Mouse (Mus musculus) T-cell, adult 2 months (primary cell): ENCODE measurements around the gene Immp2l.

Experiments used
- DNase-seq: peaks from one replicate; pipeline ENCODE4 v3.0.0; 2022; ENCODE audit warnings: low spot score

The Immp2l gene

GRCm38 (mm10) chr12:41050945-41051344 lies 27.1 kb downstream of the Immp2l start:
- no peak for DNase-seq

GRCm38 (mm10) chr12:41052897-41053296 lies 29.0 kb downstream of the Immp2l start:
- no peak for DNase-seq

- no peak for DNase-seq
These were observed 30.3 kb downstream of the Immp2l start for GRCm38 (mm10) chr12:41054006-41054791.

GRCm38 (mm10) chr12:41055941-41056340 lies 32.1 kb downstream of the Immp2l start:
- no peak for DNase-seq

GRCm38 (mm10) chr12:41063281-41063680 lies 39.4 kb downstream of the Immp2l start:
- no peak for DNase-seq

GRCm38 (mm10) chr12:41081843-41082242 lies 58.0 kb downstream of the Immp2l start:
- no peak for DNase-seq

GRCm38 (mm10) chr12:41084370-41085089 lies 60.6 kb downstream of the Immp2l start:
- no peak for DNase-seq

GRCm38 (mm10) chr12:41089931-41090366 lies 66.1 kb downstream of the Immp2l start:
- DNase-seq, result no peak

- DNase-seq, result no peak
These were observed 66.9 kb downstream of the Immp2l start for GRCm38 (mm10) chr12:41090771-41091170.

- no peak for DNase-seq
These were observed 67.4 kb downstream of the Immp2l start for GRCm38 (mm10) chr12:41091316-41091715.

GRCm38 (mm10) chr12:41096045-41096444 lies 72.2 kb downstream of the Immp2l start:
- DNase-seq, result no peak

- no peak for DNase-seq
These were observed 73.5 kb downstream of the Immp2l start for GRCm38 (mm10) chr12:41097406-41097805.

GRCm38 (mm10) chr12:41109011-41109410 lies 85.1 kb downstream of the Immp2l start:
- DNase-seq, result no peak

- DNase-seq, result no peak
These were observed 87.6 kb downstream of the Immp2l start for GRCm38 (mm10) chr12:41111456-41111855.

- DNase-seq, result no peak
These were observed 88.2 kb downstream of the Immp2l start for GRCm38 (mm10) chr12:41112137-41112536.

GRCm38 (mm10) chr12:41118358-41118757 lies 94.5 kb downstream of the Immp2l start:
- no peak for DNase-seq

- DNase-seq, result no peak
These were observed 95.8 kb downstream of the Immp2l start for GRCm38 (mm10) chr12:41119657-41120056.

GRCm38 (mm10) chr12:41123207-41123606 lies 99.3 kb downstream of the Immp2l start:
- DNase-seq, result no peak

GRCm38 (mm10) chr12:41134885-41135284 lies 111.0 kb downstream of the Immp2l start:
- DNase-seq, result no peak

- no peak for DNase-seq
These were observed 135.7 kb downstream of the Immp2l start for GRCm38 (mm10) chr12:41159543-41159942.

- DNase-seq, result peak; percentile 37
These were observed 143.9 kb downstream of the Immp2l start for GRCm38 (mm10) chr12:41167802-41168201.

GRCm38 (mm10) chr12:41170051-41170450 lies 146.2 kb downstream of the Immp2l start:
- DNase-seq, result no peak

- DNase-seq, result no peak
These were observed 159.0 kb downstream of the Immp2l start for GRCm38 (mm10) chr12:41182856-41183255.
